Mouse (Mus musculus): ENCODE data around the gene Birc7. TPM values are rescaled to one million over a fixed set of nuclear protein-coding genes. Genes with fewer than 3 reads are reported as not detected.

Gene Birc7
- total RNA-seq, 4 experiments from 2014 or later: 0.27 to 0.48 (median 0.31) TPM; not detected in 1

DNA sequence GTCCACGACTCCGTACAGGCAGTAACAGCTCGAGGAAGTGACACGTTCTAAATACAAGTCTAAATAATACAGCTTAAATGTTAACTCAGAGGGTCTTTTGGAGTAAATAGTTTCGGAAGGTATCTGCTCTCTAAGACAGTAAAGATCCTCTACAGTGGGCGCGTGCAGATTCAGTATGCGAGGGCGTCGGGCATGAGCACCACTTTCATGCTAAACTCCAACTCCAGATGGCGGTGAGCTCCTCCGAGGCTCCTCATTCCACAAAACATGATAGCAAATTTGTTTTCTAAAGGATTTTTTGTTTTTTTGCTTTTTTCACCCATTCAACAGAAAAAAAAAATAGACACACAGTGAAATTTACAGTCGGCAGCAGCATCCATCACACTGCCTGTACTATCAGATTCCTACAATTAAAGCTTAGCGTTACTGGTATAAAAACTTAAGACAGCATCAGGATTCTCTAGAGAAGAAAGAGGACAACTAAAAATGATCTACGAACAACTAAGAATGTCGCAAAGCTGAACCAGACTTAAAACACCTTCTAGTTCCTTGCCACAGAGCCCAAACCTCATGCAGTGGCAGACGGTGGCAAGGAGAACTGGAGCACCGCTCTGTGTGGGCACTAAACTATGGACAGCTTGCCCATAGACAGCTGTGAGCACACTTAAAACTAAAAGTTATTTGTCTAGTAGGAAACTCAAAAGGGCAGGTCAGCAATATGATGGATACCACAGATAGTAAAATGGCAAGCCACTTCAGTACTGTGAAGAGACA is 24.2 kb upstream of the Birc7 start:
- DNase-seq (ENCODE audit: low spot score in 2 of 2): no peak

DNA sequence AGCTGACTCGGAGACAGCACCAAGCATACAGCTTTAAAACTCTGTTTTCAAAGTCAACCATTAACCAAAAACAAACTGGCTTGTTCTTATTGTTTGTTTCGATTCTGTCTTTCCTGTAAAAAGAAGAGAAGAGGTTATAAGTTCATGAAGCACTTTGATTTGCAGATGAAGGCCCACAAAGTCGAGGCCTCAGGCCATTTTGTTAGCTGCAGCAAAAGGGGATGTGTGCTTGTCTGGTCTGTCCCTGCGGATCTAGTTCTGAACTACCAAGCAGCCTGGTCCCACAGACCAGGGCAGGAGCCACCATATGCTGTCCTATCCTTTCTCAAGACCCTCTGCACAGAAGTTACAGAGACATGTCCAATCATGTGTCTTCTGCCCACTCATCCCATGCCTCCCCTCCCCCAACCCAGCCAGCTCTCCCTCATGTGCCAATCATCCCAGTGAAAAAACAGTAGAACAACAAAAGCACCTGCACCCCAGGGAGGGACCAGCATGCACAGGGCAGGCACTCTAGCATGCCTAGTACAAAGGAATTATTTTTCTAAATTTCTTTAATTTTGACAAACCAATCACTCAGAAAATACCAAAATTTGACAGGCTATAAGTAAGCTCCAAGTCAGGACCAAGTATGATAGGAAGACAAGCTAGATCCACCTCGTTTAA is 23.1 kb upstream of the Birc7 start:
- DNase-seq (ENCODE audit: low spot score in 2 of 2): no peak

- peak in 1 of 2 experiments; percentile 33 for DNase-seq (ENCODE audit: low spot score in 2 of 2)
Observed at GRCm38 (mm10) chr2:180910928-180911327, 17.9 kb upstream of the Birc7 start.

- DNase-seq (ENCODE audit: low spot score in 2 of 2): no peak
Observed at GRCm38 (mm10) chr2:180915886-180916433, 12.9 kb upstream of the Birc7 start.

DNA sequence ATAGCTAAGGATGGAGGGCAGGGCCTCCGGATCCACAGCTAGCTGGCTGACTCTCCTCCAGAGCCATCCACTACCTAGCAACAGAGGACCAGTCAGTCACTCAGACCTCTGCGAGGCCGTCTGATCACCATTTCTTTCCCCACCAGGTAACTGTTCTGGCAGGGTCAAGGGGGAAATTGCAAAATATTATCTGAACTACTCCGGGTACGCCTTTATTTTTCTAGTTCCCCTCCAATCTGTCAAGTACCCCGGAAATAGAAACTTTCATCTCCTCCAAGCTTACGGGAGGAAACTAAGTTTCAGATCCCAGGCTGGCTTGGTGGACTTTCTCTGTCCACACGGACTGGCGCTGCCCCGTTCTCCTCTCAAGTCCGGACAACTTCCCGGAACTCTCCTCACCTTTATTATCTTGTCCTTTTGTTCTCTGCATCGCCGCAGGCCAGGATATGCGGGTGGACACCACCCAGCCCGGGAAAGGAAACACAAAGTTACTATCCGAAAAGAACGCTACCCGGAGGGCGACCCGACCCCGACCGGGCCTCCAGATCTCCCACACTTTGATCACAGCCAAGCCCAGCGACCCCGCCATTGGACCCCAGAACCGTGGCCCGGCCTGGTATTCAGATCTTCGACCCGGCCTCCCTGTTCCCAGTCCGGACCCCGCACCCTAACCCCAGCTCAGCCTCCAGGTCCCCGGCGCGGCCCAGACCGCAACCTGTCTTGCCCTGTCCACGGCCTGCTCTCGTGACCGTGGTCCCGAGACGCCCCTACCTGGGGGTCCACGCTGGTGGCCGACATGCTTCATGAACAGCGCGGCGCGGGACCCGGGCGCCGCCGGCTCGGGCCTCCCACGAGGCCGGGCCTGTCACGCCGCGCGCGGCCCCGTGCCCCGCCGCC is 8.7 kb upstream of the Birc7 start:
- DNase-seq (ENCODE audit: low spot score in 2 of 2): peak in 1 of 2 experiments; percentile 25

DNA sequence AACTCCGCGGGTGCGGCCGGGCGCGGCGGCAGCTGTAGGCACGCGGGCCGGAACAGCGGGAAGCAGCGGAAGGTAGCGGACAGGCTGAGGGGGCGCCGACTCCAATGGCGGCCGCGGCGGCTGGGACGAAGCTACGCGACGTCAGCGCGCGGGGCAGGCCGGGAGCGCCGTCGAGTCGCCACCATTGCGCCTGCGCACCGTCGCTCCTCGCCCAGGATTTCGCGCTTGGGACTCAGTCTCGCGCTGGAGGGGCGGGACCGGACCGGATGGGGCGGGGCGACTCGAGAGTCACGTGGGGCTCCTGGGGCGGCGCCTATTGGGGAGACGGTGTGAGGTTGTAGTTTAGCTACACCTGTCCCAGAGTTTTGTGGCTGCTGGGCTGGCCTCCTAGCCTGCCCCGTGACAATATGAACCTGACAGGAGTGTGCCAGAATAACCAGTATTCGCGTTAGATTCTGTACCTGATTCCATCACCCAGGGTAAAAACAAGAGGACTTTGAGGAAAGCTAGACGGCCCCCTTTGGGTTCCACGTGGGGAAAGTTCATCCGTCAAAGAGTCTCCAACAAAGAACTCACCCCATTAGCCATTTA is 7.9 kb upstream of the Birc7 start, which contains the start of gene Ythdf1:
Gene Ythdf1, minus strand, starts transcription at position 140 of the 591 bp plus-strand sequence.
- DNase-seq (ENCODE audit: low spot score in 2 of 2): peak; percentile 94 to 95

DNA sequence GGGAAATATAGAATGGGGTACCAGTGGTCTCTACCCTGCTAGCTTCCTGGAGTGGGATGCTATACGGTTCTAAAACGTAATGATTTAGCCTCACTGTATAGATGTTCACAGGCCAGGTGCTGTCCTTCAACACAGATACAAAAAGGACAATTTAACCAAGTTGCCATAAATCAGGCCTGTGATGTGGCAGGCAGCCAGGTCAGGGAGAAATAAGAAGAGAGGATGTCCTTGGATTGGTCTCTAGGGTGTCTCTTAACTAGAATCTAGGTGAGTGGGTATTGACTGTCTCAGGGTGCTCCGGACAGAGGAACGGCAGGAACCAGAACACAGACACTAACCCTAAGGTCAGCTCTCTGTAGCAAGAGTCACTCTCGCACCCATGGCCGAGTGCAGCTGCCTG is 6.1 kb upstream of the Birc7 start:
- DNase-seq (ENCODE audit: low spot score in 2 of 2): no peak

GRCm38 (mm10) chr2:180925176-180925575 is 3.6 kb upstream of the Birc7 start:
- peak; percentile 59 to 80 for DNase-seq (ENCODE audit: low spot score in 2 of 2)

DNA sequence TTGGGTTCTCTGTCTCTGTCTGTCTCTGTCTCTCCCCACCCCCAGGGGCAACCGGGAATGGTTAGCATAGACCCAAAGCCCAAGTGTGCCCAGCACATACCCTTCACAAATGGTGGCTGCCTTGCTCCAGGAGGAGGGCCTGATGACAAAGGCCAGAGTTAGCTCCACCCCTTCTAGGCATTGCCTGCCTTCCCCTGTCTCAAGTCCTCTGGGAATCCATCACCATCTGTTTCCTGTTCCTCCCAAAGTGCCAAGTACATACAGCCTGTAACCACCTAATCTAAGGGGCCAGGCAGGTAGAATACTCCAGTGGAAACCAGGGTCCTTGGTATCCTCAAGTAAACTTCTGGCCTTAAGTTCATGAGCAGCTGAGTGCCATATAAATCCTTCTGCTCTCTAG is 3.6 kb downstream of the Birc7 start:
- no peak for DNase-seq (ENCODE audit: low spot score in 2 of 2)

DNA sequence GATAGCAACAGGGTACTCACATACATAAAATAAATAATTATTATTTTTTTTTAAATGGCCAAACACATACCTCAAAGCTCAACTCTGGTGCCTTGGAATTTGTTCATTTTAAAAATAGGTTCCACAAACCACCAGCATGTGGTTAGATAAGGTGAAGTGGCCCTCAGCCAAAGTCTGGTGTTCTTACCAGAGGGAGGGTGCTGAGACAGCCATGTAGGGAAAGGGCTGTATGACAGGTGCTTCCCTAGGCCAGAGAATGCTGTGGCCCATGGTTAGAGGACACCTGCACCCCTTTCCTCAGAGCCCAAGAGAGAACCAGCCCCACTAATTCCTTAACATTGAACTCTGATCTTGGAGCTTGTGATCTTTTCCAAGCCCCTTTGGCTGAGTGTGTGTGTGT is 11.4 kb downstream of the Birc7 start:
- DNase-seq (ENCODE audit: low spot score in 2 of 2): no peak

- peak; percentile 46 to 71 for DNase-seq (ENCODE audit: low spot score in 2 of 2)
Observed at GRCm38 (mm10) chr2:180941869-180942268, 13.0 kb downstream of the Birc7 start.

GRCm38 (mm10) chr2:180949947-180950346 is 21.1 kb downstream of the Birc7 start:
- no peak for DNase-seq (ENCODE audit: low spot score in 2 of 2)

- peak; percentile 35 to 61 for DNase-seq (ENCODE audit: low spot score in 2 of 2)
Observed at GRCm38 (mm10) chr2:180952731-180953171, 23.9 kb downstream of the Birc7 start.

GRCm38 (mm10) chr2:180953638-180954037 is 24.8 kb downstream of the Birc7 start:
- DNase-seq (ENCODE audit: low spot score in 2 of 2): no peak

- DNase-seq (ENCODE audit: low spot score in 2 of 2): peak; percentile 26 to 32
Observed at GRCm38 (mm10) chr2:180954061-180955047, 25.5 kb downstream of the Birc7 start, which contains the start of gene Nkain4. Gene Nkain4, minus strand, starts transcription at chr2:180954699.

DNA sequence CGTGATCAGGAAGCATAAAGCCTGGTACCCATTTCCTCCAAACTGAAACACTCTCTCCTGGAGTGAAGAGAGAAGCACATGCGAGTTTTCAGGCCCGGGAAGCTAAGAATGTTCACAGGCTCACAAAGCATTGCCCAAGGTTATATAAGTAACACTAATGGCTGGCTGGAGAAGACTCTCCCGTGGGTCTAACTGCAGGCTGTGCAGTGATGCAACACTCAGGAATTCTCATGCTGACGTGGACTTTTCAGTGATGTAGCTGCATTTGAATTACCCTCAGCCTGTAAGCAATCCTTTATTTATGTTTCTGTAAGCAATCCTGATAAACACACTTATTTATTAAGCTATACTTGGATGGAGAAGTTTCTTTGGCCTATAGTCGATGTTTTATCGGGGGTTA is 30.8 kb downstream of the Birc7 start:
- no peak for DNase-seq (ENCODE audit: low spot score in 2 of 2)

DNA sequence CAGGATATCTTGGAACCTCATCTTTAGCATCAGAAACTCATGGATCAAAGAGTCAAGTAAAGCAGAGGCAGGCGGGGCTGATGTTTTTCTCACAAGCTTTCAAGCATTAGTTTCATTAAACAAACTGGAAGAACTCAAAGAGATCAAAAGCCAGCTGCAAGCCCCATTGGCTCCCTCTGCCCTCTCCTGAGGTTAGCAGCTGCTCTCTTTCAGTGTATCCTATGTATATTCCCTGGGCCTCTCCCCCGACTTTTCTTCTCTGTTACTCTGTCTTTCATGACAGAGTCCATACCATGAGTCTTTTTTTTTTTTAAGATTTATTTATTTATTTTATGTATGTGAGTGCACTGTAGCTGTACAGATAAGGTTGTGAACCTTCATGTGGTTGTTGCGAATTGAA is 31.4 kb downstream of the Birc7 start:
- DNase-seq (ENCODE audit: low spot score in 2 of 2): no peak

- no peak for DNase-seq (ENCODE audit: low spot score in 2 of 2)
Observed at GRCm38 (mm10) chr2:180962616-180963308, 33.9 kb downstream of the Birc7 start.

DNA sequence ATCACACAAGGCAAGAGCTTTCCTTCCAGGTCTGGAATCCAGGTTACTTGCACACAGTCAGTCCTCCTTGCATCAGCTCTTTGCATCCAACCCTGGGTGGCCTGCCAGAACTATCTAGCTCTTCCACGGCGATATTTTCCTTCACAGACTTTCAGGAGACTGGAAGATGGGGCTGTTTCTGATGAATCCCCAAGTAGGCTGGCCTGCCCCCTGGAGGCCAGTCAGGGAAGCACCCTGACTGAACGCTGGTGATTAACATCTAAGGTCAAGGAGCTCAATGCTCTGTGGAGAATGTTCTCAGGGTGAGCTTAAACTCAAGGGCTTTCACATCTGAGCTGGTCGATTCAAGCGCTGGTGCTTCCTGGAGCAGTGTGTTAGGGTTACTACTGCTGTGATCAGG is 35.1 kb downstream of the Birc7 start:
- peak; percentile 48 to 77 for DNase-seq (ENCODE audit: low spot score in 2 of 2)

All from layer of hippocampus, adult 8-10 months (tissue).